In the genomic region with DNA sequence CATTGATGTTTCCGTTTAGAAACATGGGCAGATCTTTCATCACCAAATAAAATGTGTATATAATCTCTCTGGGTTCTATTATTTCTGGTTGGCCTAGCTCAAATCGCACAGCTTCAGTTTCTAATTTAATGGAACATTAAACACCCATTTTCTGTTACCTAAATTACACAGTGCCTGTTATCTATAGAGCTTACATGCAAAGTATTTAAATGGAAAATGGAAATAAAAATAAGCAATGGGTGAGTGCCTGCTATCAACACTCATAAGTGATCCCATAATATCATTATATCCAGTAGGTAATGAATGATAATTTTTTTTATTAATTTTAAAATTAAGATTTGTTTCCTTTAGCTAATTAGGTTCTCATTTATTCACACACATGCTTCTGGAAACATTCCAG, we compare ENCODE assay signal across 28 mouse cellular contexts.
"Had no signal": no experiment of that assay in that cellular context is flagged by ENCODE, and none has a peak within 500 bp of the region (broad histone marks: within the 10 kb centered on the region; RNA-seq: fewer than 3 reads in every experiment).

No protein-coding gene starts in this region.

- DNase-seq: cerebellum, adult 8-10 months; cerebellum, adult 9-10 months; cerebellum, adult 9-11 months; cerebellum, postnatal 10 days; cerebellum, postnatal 14 days; cerebellum, postnatal 25 days; cerebellum, postnatal 36 days; embryo, embryonic 11 days; forebrain, postnatal 0 days; gastrocnemius, adult 2 months; gastrocnemius, postnatal 10 days; gastrocnemius, postnatal 14 days; gastrocnemius, postnatal 25 days; gastrocnemius, postnatal 36 days; heart, adult 11 months; heart, adult 18-20 months; heart, adult 2 months had no signal

- H3K27ac ChIP-seq: embryonic facial prominence, embryonic 10.5 days; embryonic facial prominence, embryonic 12.5 days; embryonic facial prominence, embryonic 13.5 days; embryonic facial prominence, embryonic 15.5 days; forebrain, embryonic 10.5 days; forebrain, embryonic 12.5 days; forebrain, embryonic 13.5 days; forebrain, embryonic 15.5 days; gastrocnemius, adult 2 months; heart, adult 2 months had no signal

- H3K36me3 ChIP-seq: embryonic facial prominence, embryonic 10.5 days; embryonic facial prominence, embryonic 12.5 days; embryonic facial prominence, embryonic 13.5 days; embryonic facial prominence, embryonic 15.5 days; forebrain, embryonic 10.5 days; forebrain, embryonic 12.5 days; forebrain, embryonic 15.5 days had no signal

- H3K9me3 ChIP-seq: embryonic facial prominence, embryonic 10.5 days; embryonic facial prominence, embryonic 12.5 days; embryonic facial prominence, embryonic 13.5 days; embryonic facial prominence, embryonic 15.5 days; forebrain, embryonic 10.5 days; forebrain, embryonic 12.5 days; forebrain, embryonic 13.5 days; forebrain, embryonic 15.5 days had no signal

- ATAC-seq: forebrain, embryonic 13.5 days; forebrain, embryonic 14.5 days; forebrain, embryonic 15.5 days; forebrain, embryonic 16.5 days; forebrain, postnatal 0 days had no signal

- H3K4me2 ChIP-seq: embryonic facial prominence, embryonic 12.5 days; embryonic facial prominence, embryonic 13.5 days; embryonic facial prominence, embryonic 15.5 days; forebrain, embryonic 12.5 days; forebrain, embryonic 13.5 days; forebrain, embryonic 15.5 days had no signal

- H3K4me3 ChIP-seq: embryonic facial prominence, embryonic 10.5 days; embryonic facial prominence, embryonic 12.5 days; embryonic facial prominence, embryonic 13.5 days; embryonic facial prominence, embryonic 15.5 days; erythroblast, embryonic 14.5 days; forebrain, embryonic 10.5 days; forebrain, embryonic 12.5 days; forebrain, embryonic 13.5 days; forebrain, embryonic 15.5 days; gastrocnemius, adult 2 months; heart, adult 2 months had no signal

- H3K4me1 ChIP-seq: embryonic facial prominence, embryonic 10.5 days; embryonic facial prominence, embryonic 12.5 days; embryonic facial prominence, embryonic 13.5 days; embryonic facial prominence, embryonic 15.5 days; forebrain, embryonic 10.5 days; forebrain, embryonic 12.5 days; forebrain, embryonic 13.5 days; forebrain, embryonic 15.5 days had no signal

- H3K9ac ChIP-seq: embryonic facial prominence, embryonic 12.5 days; embryonic facial prominence, embryonic 13.5 days; embryonic facial prominence, embryonic 15.5 days; forebrain, embryonic 12.5 days; forebrain, embryonic 13.5 days; forebrain, embryonic 15.5 days; forebrain, postnatal 0 days had no signal

- H3K27me3 ChIP-seq: embryonic facial prominence, embryonic 12.5 days; embryonic facial prominence, embryonic 13.5 days; embryonic facial prominence, embryonic 15.5 days; forebrain, embryonic 12.5 days; forebrain, embryonic 13.5 days; forebrain, embryonic 15.5 days had no signal
